Mouse (Mus musculus) fibroblast of lung, adult 2 months (primary cell): Measurements from ENCODE around the gene Dtnbp1.

Experiments used
- DNase-seq: peaks from one replicate; pipeline ENCODE4 v3.0.0-alpha.2; 2011; ENCODE audit warnings: low read depth

The Dtnbp1 gene

DNA sequence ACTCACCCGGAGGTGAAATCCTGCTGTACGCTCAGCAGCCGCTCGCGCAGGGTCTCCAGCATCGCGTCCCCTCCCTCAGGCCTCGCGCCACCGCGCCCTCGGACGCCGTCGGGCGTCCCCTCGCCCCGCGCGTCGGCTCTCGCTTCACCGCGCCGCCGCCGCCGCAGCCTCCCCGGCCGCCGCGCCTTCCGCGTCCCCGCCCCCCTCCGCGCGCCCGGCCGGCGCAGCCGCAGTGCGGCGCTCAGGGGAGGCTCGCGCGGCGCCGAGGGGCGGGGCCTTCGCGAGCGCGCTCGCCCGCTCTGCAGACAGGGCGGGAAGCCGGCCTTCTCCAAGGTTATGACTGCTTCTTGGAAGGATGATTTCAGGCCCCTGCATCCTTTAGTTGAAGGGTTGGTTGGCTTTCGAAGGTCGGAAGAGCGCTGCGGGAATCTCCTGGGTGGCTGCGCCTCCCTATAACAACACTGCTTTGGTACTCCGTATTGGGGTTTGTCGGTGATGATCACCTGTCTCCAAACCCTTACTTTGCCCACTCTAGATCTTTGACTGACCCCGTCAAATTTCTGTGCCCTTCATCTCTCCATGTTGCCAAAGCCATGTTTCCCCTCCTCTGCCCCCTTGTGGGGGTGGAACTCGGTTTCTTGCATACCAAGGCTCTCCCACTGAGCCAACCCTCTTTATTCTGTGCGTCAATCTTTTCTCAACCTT lies at the start of gene Dtnbp1:
TSS of gene Dtnbp1 (minus strand) at position 237 of the 705 bp plus-strand sequence.
- no peak for DNase-seq

DNA sequence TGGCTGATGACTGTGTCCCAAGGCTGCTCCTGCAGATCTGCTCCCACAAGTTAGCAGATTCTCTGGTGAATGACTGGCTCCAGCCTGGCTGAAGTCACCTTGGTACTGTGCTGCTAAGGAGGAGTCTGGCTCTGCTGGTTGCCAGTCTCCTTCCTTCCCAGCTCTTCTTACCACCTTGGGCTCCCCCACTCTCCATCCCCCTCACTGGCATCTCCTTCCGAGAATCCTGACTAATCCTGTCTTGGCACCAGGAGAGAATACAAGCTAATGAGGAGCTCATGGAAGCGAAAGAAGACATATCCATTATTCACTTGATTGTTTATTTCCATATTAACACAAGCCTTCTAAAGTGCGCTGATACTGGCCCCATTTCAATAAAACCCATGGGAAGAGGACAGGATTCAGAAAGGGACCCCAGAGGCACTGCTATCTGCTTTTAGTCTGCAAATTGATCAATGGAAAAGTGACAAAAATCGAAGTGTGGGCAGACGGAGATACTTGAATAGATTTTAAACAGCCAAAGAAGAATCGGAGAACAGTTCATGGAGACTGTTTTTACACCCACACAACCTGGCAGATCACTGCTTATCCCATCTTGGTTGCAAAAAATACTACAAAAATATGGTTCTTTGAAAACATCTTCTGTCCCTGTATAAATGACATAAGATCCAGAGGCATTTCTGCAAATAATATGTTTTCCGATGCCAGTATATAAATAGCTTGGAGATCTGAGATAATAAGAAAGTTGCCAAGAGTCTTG lies 47.5 kb upstream of the Dtnbp1 start:
- DNase-seq = no peak

- no peak for DNase-seq
These were observed 41.5 kb upstream of the Dtnbp1 start for GRCm38 (mm10) chr13:45043466-45043865.

DNA sequence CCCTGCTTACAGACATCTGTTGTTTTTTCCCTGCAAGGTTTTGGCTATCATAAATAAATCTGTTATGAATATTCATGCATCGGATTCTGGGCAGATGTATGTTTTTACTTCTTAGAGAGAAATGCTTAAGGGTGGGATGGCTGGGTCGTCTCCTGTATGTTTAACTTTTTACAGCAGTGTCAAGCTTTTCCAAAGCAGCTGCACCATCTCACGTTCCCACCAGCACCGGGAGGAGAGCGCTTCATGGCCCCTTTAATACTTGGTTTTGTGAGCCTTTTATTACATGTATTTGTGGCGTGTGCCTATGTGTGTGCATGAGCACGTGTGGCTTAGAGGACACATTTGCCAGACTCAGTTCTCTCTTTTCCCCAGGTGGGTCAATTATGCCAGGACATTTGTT lies 38.8 kb upstream of the Dtnbp1 start:
- DNase-seq = no peak

DNA sequence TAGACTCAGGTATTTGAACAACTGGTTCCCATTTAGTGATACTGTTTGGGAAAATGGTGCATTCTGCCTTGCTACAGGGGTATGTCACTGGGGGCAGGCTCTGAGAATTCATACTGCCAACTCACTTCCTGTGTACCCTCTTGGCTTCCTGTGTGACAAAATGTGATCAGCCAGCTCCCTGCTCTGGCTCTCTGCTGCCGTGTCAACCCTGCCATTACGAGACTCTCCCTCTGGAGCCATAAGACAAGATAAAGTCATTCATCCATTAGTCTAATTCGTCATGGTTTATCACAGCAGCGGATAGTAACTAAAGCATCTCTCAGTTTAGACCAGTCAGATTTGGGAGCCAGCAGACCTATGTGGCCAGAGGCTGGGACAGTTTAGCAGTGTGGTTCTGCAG lies 38.2 kb upstream of the Dtnbp1 start:
- no peak for DNase-seq

DNA sequence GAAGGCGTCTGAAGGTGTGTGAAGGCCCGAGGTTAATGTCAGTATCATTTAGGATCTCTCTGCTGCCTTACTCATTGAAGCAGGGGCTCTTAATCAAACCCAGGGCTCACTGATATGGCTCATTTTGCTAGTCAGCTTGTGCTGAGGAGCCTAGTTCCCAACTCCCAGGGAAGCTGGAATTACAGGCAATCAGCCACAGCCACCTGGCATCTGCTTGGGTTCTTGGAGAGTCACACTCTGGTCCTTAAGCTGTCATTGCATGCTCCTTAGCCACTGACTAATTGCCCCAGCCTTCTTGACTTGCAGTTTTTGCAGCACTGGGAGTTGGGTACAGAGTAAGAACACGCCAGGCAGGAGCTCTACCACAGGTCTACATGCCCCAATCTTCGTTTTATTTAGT lies 34.5 kb upstream of the Dtnbp1 start:
- DNase-seq = no peak

DNA sequence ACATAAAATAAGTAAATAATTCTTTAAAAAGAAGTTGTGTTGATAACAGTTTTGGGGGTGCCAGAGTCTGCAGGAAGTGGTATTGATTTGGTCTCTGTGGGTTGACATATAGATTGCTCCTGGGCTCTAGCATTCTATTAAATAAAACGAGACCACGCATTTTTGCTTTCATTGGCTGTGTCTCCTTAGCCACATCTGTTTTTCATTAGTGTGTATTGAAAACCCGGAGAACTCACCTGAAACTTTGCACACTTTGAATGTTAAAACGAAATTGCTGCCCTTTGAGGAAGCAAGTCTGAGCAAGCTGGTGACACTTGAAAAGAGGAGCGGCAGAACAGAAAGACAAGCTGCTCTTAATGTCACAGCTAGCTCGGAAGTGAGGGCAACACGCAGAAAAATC lies 32.8 kb upstream of the Dtnbp1 start:
- DNase-seq = no peak

- DNase-seq = no peak
These were observed 31.4 kb upstream of the Dtnbp1 start for GRCm38 (mm10) chr13:45033360-45033759.

- no peak for DNase-seq
These were observed 30.5 kb upstream of the Dtnbp1 start for GRCm38 (mm10) chr13:45032484-45032883.

DNA sequence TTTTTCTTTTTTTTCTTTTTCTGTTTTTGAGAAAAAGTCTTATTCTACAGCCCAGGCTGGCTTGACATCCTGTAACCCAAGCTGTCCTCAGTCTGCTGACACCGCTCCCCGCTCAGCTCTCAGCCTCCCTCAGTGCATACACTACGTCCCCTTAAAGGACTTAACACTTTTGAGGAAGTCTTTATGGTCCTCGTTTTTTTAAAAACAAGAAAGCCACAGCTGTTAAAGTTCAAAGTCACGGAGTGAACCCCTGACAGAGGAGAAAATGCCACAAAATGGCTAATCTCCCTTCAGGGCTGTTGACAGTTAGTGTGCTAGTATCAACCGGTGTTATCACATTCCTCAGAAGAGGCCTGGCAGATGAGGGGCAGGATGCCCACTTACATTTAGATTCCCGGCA lies 29.8 kb upstream of the Dtnbp1 start:
- DNase-seq = no peak

- no peak for DNase-seq
These were observed 29.4 kb upstream of the Dtnbp1 start for GRCm38 (mm10) chr13:45031314-45031713.

DNA sequence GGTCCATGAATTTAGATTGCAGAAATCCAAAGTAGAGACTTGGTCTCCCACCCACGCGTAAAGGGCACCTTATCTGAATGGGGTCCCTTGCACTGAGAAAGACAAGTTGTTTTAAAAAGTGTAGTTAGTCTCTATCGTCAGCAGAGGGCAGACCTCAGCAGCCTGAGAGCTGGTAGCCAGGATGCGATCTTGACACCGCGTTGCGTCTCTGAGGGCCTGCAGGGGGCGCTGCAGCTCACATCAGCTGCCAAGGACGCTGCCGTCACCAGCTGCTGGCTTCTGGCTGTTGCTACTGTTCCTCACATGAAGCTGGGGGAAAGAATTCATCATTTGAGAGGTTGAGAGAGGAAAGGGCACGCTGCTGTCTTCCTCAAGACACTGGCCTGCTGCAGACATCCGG lies 28.9 kb upstream of the Dtnbp1 start:
- DNase-seq = peak; percentile 77

DNA sequence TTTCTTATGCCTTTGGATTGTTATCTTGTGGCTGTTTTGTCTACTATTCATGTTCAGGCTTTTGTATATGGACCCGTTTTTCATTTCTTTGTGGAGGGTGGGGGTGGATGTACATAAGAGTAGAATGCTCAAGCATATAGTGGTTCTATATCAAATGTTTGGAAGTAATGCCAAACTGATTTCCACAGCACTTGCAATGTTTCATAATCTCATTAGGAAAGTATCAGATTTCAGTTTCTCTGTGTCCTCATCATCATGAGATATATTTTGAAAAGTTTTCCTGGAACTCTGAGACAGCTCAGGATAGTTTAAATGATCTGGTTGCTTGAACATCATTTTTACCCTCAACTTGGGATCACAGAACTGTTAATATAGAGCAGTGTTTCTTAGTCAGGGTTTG lies 27.8 kb upstream of the Dtnbp1 start:
- no peak for DNase-seq

- DNase-seq = no peak
These were observed 24.3 kb upstream of the Dtnbp1 start for GRCm38 (mm10) chr13:45026291-45026690.

- no peak for DNase-seq
These were observed 22.9 kb upstream of the Dtnbp1 start for GRCm38 (mm10) chr13:45024821-45025220.

GRCm38 (mm10) chr13:45023356-45024150 lies 21.6 kb upstream of the Dtnbp1 start:
- no peak for DNase-seq

- DNase-seq = no peak
These were observed 6.2 kb upstream of the Dtnbp1 start for GRCm38 (mm10) chr13:45008150-45008549.

- DNase-seq = no peak
These were observed 5.8 kb upstream of the Dtnbp1 start for GRCm38 (mm10) chr13:45007726-45008125.

DNA sequence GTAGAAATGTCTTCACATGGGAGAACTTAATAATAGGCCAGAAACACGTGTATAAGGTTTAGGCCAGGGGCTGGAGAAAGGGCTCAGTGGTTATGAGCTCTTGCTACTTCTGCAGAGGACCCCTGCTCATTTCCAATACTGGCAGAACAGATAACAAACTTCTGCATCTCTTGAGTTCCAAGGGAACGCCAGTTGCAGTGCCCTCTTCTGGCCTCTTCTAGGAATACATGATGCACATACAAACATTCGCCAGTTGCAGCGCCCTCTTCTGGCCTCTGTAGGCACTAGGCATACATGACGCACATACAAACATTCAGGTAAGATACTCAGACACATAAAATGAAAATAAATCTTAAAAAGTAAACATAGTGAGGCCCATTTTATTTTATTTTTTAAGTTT lies 4.5 kb upstream of the Dtnbp1 start:
- no peak for DNase-seq

- no peak for DNase-seq
These were observed 3.9 kb upstream of the Dtnbp1 start for GRCm38 (mm10) chr13:45005861-45006260.

DNA sequence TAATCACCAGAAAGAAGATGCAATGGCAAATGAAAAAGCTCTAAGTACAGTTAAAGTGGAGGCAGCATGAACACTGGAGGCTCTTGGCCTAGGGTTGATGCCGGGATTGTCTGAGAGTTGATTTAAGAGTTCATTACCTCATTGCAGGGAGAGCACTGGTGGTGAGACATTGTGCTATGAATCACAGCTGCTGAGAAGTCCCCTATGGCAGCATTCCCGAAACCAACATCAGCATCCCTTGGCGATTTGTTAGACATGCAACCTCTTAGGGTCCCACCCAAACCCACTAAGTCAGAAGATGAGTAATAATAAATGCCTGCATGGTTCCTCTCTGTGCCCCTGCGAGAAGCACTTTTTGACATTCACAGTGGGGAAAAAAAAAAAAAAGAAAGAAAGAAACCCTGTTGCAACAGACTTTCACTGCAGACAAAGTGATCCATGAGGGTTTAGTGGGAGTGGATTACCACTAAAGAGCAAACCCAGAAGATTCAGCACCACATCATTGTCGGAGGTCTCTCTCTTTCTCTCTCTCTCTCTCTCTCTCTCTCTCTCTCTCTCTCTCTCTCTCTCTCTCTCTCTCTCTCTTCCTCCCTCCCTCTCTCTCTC lies 3.1 kb upstream of the Dtnbp1 start:
- DNase-seq = peak; percentile 79

- DNase-seq = no peak
These were observed 1.1 kb upstream of the Dtnbp1 start for GRCm38 (mm10) chr13:45003026-45003425.
